Mouse (Mus musculus): ENCODE data around the gene Coro1c. TPM values are rescaled to one million over a fixed set of nuclear protein-coding genes. Genes with fewer than 3 reads are reported as not detected.

Gene Coro1c
- polyA plus RNA-seq, 1 experiment from 2014 or later: 235 TPM

DNA sequence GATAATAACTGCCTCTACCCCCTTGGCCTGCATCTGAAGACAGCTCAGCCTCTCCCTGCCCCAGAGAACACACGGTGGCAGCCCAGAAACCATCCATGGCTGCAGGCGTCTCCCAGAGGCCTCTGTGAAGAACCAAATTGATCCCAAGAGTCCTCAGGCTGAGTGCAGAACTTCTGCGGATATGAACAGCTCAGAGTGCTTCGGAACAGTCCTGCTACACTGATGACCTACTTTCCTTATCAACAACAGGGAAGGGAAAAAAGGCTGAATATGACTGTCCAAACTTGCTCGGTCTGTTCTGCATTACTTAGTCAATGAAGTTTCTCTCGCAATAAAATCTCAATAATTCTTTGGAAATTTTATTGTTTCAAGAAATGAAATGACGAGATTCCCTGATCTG is 16.6 kb downstream of the Coro1c start:
- Histone ChIP-seq H3K4me1 (peaks cover 47% of the 10 kb centered on the region), H3K9me3 (replicated peaks) (no peaks in the 10 kb centered on the region), H3K4me2 (no peak overlapping the region), H3K36me3 (ENCODE audit: poor library complexity, severe bottlenecking) (peaks cover 8% of the 10 kb centered on the region; the same call in 1 of the 2 replicates), H3K27ac (no peak overlapping the region), H3K4me3 (no peak overlapping the region), H3K9ac (no peak overlapping the region), H3K27me3 (no peaks in the 10 kb centered on the region)
- no peak for ATAC-seq
- WGBS: 95% methylated on average over 7 of the region's 7 CpGs

DNA sequence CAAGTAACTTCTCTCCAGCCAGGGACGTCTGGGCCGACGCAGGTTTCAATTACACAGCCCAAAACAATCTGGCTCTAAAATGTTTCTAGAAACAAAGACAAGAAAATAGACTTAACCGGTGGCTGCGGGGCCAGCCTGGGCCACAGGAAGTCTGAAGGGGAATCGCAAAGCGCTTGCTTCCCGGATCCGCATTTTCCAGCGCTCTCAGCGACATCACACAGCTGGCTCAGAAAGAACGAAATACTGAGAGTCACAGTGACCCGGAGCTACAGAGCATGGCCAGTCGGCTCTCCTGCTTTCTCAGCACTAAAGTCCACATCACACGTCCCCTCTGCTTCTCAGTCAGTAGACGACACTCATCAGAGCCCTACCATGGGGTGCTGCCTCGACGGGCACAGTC is 17.7 kb downstream of the Coro1c start:
- H3K27ac ChIP-seq: peak overlapping the region; percentile 68; the same call in 1 of the 2 replicates

DNA sequence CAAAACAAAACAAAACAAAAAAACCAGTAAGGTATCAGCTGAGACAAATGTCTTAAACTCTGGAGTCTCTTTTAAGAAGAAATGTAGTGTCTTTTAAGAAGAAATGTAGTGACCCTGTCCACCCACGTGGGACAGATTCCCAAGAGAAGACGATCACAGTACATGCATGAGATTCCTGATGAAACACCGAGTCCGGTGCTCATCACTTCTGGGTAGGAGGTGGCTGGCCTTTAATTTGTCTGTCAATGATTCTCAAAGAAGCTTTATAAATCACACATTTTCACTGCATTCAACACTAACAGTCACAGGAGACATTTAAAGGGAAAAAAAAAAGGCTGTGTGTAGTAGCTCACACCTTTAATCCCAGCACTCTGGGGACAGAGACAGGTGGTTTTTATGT is 18.6 kb downstream of the Coro1c start:
- WGBS: 66% methylated on average over 4 of the region's 4 CpGs
- H3K27ac ChIP-seq: peak overlapping the region; percentile 68; the same call in 1 of the 2 replicates
- no peak for ATAC-seq
- H3K27me3 ChIP-seq: no peaks in the 10 kb centered on the region
- H3K4me1 ChIP-seq: peaks cover 51% of the 10 kb centered on the region
- no peak overlapping the region for H3K4me3 ChIP-seq
- H3K9ac ChIP-seq: no peak overlapping the region
- H3K9me3 ChIP-seq (replicated peaks): no peaks in the 10 kb centered on the region
- peaks cover 8% of the 10 kb centered on the region; the same call in 1 of the 2 replicates for H3K36me3 ChIP-seq (ENCODE audit: poor library complexity, severe bottlenecking)
- H3K4me2 ChIP-seq: no peak overlapping the region

More for the DNA sequence above, 17.7 kb downstream of the Coro1c start:
- Histone ChIP-seq H3K4me2 (no peak overlapping the region), H3K4me3 (no peak overlapping the region), H3K27me3 (no peaks in the 10 kb centered on the region), H3K9me3 (replicated peaks) (no peaks in the 10 kb centered on the region), H3K9ac (no peak overlapping the region), H3K4me1 (peaks cover 46% of the 10 kb centered on the region), H3K36me3 (ENCODE audit: poor library complexity, severe bottlenecking) (peaks cover 8% of the 10 kb centered on the region; the same call in 1 of the 2 replicates)
- no peak for ATAC-seq
- 90% methylated on average over 18 of the region's 18 CpGs for WGBS

GRCm38 (mm10) chr5:113889181-113889906 is 19.2 kb downstream of the Coro1c start:
- Histone ChIP-seq H3K36me3 (ENCODE audit: poor library complexity, severe bottlenecking) (peaks cover 8% of the 10 kb centered on the region; the same call in 1 of the 2 replicates), H3K27ac (peak overlapping the region; percentile 68), H3K4me3 (no peak overlapping the region), H3K9me3 (replicated peaks) (no peaks in the 10 kb centered on the region), H3K9ac (0 out of 2 replicates have a peak overlapping the region, but pooled peaks have one; percentile 41), H3K4me2 (peak overlapping the region; percentile 20), H3K27me3 (no peaks in the 10 kb centered on the region), H3K4me1 (peaks cover 52% of the 10 kb centered on the region)
- ATAC-seq: no peak
- WGBS: 35% methylated on average over 18 of the region's 19 CpGs

DNA sequence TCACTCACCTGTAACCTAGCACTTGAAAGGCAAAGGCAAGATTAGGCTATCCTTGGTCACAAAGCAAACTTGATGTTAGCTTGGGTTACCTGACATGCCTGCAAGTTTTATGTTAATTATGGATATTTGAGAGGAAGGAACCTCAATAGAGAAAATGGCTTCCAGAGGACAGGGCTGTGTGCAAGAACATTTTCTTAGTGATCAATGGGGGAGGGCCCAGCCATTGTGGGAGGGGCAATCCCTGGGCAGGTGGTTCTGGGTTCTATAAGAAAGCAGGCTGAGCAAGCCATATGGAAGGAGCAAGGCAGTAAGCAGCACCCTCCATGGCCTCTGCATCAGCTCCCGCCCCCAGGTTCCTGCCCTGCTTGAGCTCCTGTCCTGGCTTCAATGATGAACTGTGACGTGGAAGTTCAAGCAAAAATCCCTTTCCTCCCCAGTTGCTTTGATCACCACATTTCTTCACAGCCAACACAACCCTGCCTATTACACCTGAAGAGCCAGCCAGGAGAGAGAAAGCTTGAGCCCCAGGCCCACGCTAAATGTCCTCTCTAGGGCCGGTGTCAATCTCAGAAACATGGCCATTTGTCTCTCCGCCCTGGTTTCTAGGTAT is 20.3 kb downstream of the Coro1c start:
- peaks cover 8% of the 10 kb centered on the region; the same call in 1 of the 2 replicates for H3K36me3 ChIP-seq (ENCODE audit: poor library complexity, severe bottlenecking)
- peaks cover 62% of the 10 kb centered on the region for H3K4me1 ChIP-seq
- no peak overlapping the region for H3K9ac ChIP-seq
- H3K27me3 ChIP-seq: no peaks in the 10 kb centered on the region
- H3K27ac ChIP-seq: peak overlapping the region; percentile 68
- H3K4me3 ChIP-seq: no peak overlapping the region
- ATAC-seq: no peak
- no peak overlapping the region for H3K4me2 ChIP-seq
- H3K9me3 ChIP-seq (replicated peaks): no peaks in the 10 kb centered on the region
- 86% methylated on average over 5 of the region's 5 CpGs for WGBS

DNA sequence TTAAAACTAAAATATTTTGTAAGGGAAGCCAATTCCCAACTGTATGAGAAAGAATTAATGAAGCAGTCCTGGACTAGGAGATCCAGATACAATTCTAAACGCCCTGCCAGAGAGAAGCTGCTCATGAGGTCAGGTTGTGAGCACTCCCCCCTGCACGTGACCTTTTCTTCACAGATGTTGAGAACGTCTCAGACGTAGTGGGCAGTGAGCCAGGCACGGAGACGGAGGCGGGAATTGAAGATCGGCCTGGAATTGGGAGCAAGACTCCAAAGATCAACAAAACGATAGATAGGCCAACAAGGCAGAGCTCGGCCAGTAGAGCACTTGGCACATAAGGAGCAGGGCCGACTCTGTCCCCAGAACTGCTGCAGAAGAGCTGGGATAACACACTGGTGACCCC is 21.4 kb downstream of the Coro1c start:
- no peaks in the 10 kb centered on the region for H3K9me3 ChIP-seq (replicated peaks)
- H3K36me3 ChIP-seq (ENCODE audit: poor library complexity, severe bottlenecking): peaks cover 8% of the 10 kb centered on the region; the same call in 1 of the 2 replicates
- 69% methylated on average over 11 of the region's 11 CpGs for WGBS
- no peak overlapping the region for H3K27ac ChIP-seq
- no peak overlapping the region for H3K4me3 ChIP-seq
- no peak overlapping the region for H3K9ac ChIP-seq
- no peak for ATAC-seq
- peaks cover 74% of the 10 kb centered on the region for H3K4me1 ChIP-seq
- no peaks in the 10 kb centered on the region for H3K27me3 ChIP-seq
- H3K4me2 ChIP-seq: no peak overlapping the region

- H3K27ac ChIP-seq: peak overlapping the region; percentile 57
- no peak for ATAC-seq
These were observed 22.9 kb downstream of the Coro1c start for GRCm38 (mm10) chr5:113885623-113886022.

GRCm38 (mm10) chr5:113884750-113885149 is 23.8 kb downstream of the Coro1c start:
- no peak overlapping the region for H3K4me2 ChIP-seq
- H3K36me3 ChIP-seq (ENCODE audit: poor library complexity, severe bottlenecking): peaks cover 24% of the 10 kb centered on the region
- peaks cover 86% of the 10 kb centered on the region for H3K4me1 ChIP-seq
- H3K27ac ChIP-seq: peak overlapping the region; percentile 96
- peak overlapping the region; percentile 18; the same call in 1 of the 2 replicates for H3K9ac ChIP-seq
- H3K4me3 ChIP-seq: no peak overlapping the region
- H3K27me3 ChIP-seq: no peaks in the 10 kb centered on the region
- 81% methylated on average over 7 of the region's 7 CpGs for WGBS
- no peaks in the 10 kb centered on the region for H3K9me3 ChIP-seq (replicated peaks)
- ATAC-seq: no peak

More at GRCm38 (mm10) chr5:113885623-113886022, 22.9 kb downstream of the Coro1c start:
- WGBS: 58% methylated on average over 8 of the region's 8 CpGs
- H3K4me2 ChIP-seq: peak overlapping the region; percentile 10; the same call in 1 of the 2 replicates
- H3K9me3 ChIP-seq (replicated peaks): no peaks in the 10 kb centered on the region
- no peaks in the 10 kb centered on the region for H3K27me3 ChIP-seq
- H3K36me3 ChIP-seq (ENCODE audit: poor library complexity, severe bottlenecking): peaks cover 18% of the 10 kb centered on the region
- no peak overlapping the region for H3K4me3 ChIP-seq
- peaks cover 89% of the 10 kb centered on the region for H3K4me1 ChIP-seq
- peak overlapping the region; percentile 40; the same call in 1 of the 2 replicates for H3K9ac ChIP-seq

DNA sequence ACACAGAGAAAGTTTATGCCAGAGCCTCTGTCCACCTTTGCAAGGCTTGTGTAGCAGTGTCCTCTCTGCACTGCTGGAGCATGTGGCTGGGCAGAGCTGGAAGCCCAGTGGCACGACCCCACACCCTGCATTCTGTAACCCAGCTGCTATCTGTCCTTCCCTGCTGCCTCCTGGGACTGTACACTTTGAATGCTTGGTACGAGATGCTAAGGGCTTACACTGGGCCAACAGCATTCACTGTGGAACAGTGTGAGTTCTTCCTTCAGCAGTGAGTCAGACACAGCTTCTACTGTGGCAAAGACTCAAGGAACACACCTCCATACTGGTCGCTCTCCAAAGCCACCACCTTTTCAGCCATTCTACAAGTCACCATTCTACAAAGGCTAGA is 25.2 kb downstream of the Coro1c start:
- H3K4me1 ChIP-seq: peaks cover 81% of the 10 kb centered on the region
- no peaks in the 10 kb centered on the region for H3K27me3 ChIP-seq
- peaks cover 37% of the 10 kb centered on the region for H3K36me3 ChIP-seq (ENCODE audit: poor library complexity, severe bottlenecking)
- H3K4me2 ChIP-seq: peak overlapping the region; percentile 14; the same call in 1 of the 2 replicates
- peak; percentile 42 for ATAC-seq
- WGBS: 45% methylated on average over 3 of the region's 3 CpGs
- H3K9me3 ChIP-seq (replicated peaks): no peaks in the 10 kb centered on the region
- H3K4me3 ChIP-seq: no peak overlapping the region
- peak overlapping the region; percentile 45 for H3K9ac ChIP-seq
- peak overlapping the region; percentile 96 for H3K27ac ChIP-seq

DNA sequence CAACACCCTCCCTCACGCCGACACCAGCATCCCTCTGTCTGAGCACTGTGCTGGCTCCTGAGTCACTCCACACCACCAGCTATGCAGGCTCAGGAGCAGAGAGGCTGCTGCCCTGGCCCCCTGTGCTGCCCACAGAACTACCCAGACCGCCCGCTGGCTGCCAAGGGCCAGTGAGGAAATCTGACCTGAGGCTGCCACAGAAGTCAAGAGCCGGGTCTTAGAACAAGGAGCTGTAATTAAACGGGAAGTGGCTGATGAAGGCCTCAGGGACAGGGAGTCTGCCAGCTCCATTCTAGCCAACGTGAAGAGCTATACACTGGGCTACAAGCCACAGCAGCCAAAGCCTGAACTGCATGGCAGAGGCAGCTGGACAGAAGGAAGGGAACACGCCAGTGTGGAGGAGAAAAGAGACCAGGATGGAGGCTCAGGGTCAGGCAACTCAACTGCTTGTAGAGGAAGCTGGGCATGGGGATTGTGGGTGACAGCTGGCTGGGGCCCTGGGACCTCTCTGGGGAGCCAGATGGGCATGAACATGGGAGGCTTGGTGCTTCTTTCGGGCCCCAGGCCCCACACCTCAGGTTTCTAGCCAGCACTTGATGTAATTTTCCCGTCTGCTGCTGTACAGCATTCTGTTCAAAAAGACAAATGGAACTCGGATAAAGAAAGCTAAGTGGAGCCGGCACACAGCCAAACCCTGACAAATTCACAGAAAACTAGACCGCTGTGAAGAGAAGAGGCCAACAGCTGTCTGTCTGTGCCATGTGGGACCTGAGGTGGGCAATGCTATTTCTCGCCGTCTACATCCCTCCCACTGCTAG is 25.8 kb downstream of the Coro1c start:
- WGBS: 48% methylated on average over 15 of the region's 15 CpGs
- peaks cover 37% of the 10 kb centered on the region for H3K36me3 ChIP-seq (ENCODE audit: poor library complexity, severe bottlenecking)

DNA sequence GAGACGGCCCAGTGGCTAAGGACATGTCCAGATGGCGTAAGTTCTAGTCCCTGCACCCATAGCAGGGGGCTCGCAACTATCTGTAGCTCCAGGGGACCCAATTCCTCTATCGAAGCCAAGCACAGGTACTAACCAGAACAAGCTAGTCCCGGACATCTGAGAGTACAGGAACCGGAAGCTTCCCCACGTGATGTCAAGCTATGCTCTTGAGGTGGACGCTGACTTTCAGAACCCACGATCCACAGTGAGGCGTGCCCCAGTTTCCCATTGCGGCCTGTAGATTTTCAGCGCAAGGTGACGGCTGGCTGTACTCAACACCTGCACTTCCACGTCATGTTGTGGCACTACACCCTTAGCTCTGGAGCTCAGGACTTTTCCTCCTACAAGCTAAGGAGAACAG is 27.4 kb downstream of the Coro1c start:
- Histone ChIP-seq H3K9ac (0 out of 2 replicates have a peak overlapping the region, but pooled peaks have one; percentile 16), H3K4me1 (peaks cover 92% of the 10 kb centered on the region), H3K4me2 (no peak overlapping the region), H3K27ac (peak overlapping the region; percentile 96; the same call in 1 of the 2 replicates), H3K36me3 (ENCODE audit: poor library complexity, severe bottlenecking) (peaks cover 49% of the 10 kb centered on the region), H3K4me3 (no peak overlapping the region), H3K9me3 (replicated peaks) (no peaks in the 10 kb centered on the region), H3K27me3 (no peaks in the 10 kb centered on the region)
- 95% methylated on average over 14 of the region's 14 CpGs for WGBS
- no peak for ATAC-seq

More for the DNA sequence above, 25.8 kb downstream of the Coro1c start:
- peak overlapping the region; percentile 14 for H3K4me2 ChIP-seq
- H3K9me3 ChIP-seq (replicated peaks): no peaks in the 10 kb centered on the region
- peaks cover 85% of the 10 kb centered on the region for H3K4me1 ChIP-seq
- H3K4me3 ChIP-seq: no peak overlapping the region
- peak overlapping the region; percentile 96 for H3K27ac ChIP-seq
- peak overlapping the region; percentile 45 for H3K9ac ChIP-seq
- peak; percentile 72 for ATAC-seq
- no peaks in the 10 kb centered on the region for H3K27me3 ChIP-seq
